Mouse (Mus musculus): ENCODE data around the gene Fos.

Fos gene

DNA sequence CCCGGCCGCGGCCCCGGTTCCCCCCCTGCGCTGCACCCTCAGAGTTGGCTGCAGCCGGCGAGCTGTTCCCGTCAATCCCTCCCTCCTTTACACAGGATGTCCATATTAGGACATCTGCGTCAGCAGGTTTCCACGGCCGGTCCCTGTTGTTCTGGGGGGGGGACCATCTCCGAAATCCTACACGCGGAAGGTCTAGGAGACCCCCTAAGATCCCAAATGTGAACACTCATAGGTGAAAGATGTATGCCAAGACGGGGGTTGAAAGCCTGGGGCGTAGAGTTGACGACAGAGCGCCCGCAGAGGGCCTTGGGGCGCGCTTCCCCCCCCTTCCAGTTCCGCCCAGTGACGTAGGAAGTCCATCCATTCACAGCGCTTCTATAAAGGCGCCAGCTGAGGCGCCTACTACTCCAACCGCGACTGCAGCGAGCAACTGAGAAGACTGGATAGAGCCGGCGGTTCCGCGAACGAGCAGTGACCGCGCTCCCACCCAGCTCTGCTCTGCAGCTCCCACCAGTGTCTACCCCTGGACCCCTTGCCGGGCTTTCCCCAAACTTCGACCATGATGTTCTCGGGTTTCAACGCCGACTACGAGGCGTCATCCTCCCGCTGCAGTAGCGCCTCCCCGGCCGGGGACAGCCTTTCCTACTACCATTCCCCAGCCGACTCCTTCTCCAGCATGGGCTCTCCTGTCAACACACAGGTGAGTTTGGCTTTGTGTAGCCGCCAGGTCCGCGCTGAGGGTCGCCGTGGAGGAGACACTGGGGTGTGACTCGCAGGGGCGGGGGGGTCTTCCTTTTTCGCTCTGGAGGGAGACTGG is at the start of gene Fos:
Fos (plus strand) TSS at position 410 of the 817 bp plus-strand sequence.
- peak; percentile 85 to 88 for DNase-seq

DNA sequence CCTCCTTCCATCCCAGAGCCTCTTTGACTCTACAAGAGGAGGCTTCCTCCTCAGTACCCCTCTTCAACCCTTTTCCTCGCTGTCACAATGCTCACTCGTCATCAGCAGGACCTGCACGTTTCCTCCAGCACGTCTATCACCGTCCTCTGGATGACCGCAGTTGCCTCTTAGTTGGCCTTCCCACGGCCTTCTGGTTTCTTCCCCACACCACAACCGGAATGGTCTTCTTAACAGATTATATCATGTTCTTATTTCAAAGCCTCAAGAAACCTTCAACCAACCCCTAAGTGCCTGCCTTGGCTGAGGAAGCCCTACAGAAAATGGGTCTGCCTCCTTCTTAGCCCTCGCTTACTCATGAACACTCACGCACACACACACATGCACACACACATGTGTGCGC is 48.0 kb upstream of the Fos start:
- no peak for DNase-seq

DNA sequence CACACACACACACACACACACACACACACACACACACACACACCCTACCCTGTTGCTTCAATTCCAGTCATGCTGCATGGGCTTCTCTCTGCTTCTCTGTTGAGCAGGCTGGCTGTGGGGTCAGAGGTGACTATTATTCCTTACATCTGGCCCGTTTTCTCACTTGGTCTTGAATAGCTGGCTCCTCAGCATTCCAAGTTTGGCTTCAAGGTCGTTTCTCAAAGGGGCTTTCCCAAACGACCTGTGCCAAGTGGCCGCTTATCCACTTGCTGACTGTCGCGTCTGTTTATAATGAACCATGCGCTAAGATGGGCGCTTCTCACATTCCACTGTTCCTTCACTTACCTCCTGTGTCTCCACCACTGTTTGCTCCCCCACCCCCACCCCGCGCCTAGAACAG is 47.6 kb upstream of the Fos start:
- DNase-seq, result no peak

DNA sequence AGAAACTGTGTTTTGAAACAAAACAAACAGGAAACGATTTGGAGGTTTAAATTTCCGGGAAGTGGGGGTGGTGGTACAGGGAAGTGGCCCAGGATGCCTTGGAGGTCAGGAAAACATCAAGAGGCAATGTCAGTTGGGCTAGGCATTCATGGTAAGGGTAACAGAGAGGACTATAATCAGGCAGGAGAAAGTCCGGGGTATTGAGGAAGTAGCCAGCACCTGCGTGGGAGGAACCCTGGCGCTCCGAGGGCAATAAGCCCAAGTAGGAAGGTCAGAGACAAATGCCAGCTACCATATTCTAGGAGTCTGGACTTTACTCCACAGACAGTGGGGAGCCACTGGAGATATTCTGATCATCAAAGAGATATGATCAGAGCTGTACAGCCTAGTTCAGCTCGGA is 45.9 kb upstream of the Fos start:
- no peak for DNase-seq

DNA sequence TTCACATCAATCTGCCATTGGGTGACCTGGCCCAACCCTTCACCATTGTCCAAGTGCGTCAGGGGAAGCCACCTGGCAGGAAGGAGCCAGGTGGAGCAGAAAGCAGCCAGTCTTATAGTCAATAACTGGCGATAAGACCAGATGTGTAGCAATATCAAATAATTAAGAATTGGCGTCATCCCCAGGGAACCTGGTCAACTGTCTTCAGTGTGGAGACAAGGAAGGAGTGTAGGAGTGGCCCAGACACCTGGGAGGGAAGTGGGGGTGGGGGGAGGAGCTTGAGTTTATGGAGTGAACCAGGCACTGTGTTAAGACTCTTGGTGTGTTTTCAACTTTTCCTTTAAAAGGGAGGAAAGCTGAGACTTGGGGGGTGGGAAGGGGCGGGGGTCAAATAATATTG is 43.7 kb upstream of the Fos start:
- no peak for DNase-seq

DNA sequence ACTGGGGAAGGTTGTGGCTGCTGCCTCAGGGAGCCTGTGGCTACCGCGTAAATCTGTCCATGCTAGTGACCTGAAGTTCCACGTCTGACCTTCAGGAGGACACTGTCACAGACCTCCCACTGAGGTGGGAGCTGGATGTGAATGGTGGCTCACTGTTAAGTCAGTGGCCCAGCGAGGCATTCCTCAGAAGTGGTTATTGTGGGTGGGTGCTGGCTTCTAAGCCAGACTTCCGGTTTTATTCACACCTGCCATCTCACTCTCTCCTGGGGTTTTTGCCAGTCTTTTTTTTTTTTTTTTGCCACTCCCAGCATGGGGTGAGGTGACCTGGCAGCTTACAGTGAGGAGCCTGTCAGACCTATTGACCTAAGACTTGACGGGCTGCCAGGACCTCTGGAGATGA is 43.3 kb upstream of the Fos start:
- no peak for DNase-seq

DNA sequence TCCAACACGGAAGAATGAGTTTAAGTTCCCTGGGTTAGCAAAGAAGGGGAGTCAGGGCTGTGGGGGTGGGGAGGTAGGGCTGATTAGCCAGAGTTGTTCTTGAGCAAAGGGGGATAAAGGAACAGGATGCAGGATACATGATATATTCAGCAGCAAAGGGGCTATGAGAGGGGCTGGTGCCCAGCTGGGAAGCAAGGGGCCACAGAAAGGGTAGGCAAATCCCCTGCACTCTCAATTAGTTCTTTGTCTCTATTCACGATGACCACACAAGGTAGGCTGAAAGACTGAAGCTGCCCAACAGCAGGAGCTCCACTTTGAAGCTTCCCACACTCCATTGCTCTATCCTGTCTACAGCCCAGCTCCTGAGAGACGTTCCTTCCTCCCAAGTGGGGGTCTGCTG is 39.8 kb upstream of the Fos start:
- no peak for DNase-seq

- DNase-seq, result no peak
Measured at GRCm38 (mm10) chr12:85434526-85434925, 39.2 kb upstream of the Fos start.

GRCm38 (mm10) chr12:85436021-85436621 is 37.6 kb upstream of the Fos start:
- no peak for DNase-seq

DNA sequence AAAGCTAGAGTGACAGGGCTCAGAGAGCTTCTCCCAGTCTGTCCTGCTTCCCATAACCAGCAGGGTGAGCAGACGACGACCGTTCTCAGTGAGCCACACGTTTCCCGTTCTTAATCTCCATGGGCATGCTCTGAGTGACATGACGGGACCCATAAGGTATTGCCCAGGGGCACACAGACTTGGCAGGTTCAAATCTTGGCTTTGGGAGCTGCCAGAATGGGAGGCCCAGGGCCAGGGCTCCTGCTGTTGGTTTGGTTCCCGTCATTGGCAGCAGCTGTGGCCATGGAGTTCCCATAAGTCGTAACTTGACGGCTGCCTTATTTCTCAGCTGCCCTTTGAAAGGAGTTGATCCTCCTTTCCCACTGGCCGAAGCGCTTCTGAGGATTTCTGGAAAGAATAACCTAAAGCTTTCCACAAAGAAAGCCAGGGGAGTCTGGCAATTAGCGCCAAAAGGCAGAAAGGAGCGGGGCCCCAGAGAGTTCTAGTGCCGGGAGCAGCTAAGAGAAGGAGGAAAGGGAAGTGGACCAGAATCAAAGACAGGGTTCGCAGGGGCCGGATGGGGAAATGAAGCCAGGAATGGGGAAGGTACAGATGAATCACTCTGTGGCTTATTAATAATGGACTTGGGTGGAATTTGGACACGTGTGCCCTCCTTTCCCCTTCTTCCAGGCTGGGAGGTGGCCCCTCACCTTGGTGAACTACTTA is 36.4 kb upstream of the Fos start:
- no peak for DNase-seq

DNA sequence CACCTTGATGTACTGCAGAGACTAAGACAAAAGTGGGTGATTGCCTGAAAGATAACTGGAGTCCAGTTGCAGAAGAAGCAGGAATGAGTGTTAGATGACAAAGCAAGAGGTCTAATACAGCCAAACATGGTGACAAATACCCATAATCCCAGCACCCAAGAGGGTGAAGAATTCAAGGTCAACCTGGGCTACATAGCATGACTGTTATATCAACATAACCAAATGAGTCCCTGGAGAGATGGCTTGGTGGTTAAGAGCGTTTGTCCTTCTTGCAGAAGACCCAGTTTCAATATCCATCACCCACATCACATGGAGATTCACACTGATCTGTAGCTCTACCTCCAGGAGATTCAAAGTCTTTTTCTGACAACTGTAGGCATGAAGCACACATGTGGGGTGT is 30.2 kb upstream of the Fos start:
- DNase-seq, result no peak

DNA sequence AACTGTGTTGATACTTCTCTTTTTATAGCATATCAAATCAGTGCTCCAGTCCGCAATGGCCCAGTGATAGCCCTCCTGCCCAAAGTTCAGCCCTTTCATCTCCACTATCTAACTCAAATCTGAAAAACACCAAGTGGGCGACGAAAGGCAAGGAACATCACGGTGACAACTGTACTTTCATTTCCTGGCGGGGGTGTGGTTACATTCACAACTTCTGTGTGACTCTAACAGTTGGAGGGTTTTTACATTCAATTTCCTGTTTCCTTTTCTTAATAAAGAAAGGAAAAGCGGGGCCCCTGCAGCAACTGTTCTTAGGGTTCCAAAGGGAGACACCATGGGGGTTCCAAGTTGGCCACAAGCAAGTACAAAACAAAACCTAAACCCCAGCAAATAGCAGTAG is 29.0 kb upstream of the Fos start:
- no peak for DNase-seq

DNA sequence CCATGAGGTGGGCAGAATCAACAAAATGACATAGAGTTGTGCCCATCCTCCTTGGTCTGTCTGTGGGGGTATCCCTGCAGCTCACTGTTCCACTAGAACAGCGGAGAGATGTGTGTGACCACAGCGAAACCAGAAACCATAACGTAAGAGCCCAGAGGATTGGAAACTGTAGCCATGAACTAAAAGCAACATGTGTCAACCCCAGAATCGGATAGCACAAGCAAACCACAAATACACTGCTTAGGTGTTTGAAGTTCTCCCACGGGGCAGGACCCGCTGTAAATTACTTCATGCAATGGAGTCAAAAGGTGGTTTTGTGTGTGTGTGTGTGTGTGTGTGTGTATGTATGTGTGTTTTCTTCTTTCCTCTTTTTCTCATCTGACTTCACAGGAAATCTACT is 26.7 kb upstream of the Fos start:
- DNase-seq, result no peak

DNA sequence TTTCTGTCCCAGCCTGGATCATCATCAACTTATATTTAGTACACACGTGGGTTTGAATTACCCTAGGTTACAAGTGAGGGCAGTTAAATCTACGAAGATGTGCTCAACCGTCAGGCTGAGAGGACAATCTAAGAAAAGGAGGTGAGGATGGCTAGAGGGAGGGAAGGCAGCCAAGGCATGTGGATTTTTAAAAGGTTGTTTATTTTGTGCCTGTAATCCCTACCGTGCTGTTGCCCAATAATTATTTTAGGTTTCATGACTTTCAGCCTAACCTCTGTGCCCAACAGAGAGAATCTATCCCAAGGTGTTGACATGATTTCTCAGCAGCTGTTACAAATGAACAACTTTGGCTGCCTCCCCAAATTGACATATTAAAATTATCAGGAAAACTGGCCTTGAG is 26.2 kb upstream of the Fos start:
- no peak for DNase-seq

DNA sequence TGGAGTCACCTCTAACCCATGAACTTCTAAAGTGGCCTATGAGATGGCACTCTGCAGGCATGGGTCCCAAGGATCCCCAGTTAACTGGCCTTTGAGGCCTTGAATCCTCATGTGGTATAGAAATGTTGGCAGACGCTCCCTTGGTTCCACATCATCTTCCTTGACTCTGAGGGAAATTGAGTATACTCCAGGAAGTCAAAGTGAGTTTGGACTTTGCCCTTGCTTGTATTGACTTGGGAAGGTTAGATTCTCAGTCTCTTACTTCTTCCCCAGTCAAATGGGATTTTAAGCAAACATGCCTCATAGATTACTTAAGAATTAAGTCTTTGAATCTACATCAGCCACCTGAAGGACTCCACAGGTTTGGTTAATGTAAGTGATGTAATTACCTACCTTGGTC is 24.2 kb upstream of the Fos start:
- DNase-seq, result no peak

DNA sequence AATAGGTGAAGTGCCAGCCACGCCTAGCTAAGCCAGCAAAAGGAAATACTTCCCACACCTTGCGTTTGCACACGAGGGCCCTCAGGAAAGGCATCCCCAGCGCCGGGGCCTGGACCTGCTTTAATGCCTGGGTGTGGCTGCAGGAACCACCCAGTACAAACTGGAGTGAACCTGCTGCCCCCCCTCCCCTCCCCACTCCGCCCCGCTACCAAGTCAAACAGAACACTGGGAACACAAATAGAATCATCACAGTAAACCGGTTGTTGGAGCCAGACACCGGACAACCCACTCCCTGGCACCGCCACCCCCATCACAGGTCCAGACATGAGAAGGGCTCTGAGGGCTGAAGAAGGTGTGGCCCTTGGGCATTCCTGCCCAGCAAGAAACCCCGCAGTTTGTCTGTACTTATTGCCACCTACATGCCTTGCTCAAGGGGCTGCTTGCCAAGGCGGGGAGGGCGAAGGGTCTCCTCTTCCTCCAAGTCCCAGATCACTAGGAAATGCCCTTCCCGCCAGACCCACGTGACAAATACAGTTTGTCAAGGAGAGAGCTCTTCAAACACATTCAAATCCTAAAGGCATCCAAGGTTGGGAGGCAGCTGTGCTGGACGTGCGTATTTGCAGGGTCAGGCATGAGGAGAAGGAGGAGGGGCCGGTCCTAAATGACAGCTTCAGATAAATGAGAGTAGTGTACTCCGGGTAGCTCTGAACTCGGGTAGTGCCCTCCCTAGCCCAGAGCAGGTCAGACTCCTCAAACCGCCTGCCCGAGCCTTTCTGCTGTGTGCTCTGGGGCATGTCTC is 21.8 kb upstream of the Fos start:
- peak in 1 of 2 experiments; percentile 36 for DNase-seq

DNA sequence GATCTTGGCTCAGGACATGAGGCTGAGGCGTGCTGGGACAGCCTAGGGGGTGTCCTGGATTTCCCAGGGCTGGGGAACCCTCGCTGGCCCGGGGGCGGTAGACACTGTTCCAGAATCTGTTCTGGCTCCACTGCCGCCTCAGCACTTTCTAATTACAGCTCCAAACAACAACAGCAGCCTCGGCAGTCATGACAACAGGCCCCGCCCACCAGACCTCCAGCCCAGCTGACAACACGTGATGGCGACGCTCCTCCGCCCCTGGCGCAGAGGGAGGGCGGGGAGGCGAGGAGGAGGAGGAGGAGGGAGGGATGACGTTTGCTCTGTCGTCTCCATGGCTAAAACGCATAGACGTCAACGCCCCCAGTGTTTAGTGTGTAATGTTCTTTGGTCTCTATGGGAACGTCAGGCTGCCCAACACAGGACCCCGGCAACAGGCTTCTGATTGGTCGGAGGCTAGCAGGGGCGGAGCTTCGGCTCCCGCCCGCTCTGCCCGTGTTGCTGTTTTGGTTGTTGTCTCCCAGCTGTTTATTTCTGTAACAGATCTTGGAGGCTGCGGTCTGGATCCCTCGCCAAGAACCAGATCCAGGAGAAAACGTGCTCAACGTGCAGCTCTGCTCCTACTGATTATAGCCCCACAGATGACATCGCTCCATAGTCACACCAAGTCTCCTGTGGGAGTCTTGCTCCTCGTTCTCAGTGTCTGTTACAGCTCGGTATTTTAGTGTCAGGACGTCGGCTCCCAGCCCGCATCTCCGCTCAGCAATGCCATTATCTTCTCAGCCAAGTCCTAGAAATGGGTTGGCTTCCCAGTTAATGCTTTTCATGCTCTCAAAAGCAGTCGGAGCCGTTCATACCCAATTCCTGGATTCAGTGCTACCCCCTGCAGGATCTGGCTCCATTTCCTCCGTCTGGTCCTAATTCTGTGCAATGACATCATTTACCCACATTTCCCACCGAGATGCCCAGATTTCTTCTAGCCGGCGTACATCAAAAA is 18.3 kb upstream of the Fos start:
- peak; percentile 97 to 98 for DNase-seq

DNA sequence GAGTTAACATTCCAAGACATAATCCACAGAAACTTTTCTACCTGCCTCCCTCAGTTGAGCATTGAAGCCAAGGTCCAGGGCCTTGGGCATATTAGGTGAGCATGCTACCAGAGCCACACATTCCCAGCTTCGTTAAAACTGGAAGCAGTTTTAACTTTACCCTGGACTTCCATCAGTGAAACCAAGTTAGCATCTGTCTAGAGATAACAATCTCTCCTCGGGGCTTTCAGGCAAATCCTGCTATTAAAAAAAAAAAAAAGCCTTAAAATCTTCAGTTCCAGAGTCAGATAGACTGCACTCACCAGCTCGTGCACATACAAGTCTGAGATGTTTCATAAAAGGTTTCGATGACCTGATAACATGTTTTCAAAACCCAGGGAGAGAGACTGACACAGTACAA is 17.4 kb upstream of the Fos start:
- DNase-seq, result no peak

- no peak for DNase-seq
Measured at GRCm38 (mm10) chr12:85456966-85457505, 16.7 kb upstream of the Fos start.

GRCm38 (mm10) chr12:85459820-85460219 is 13.9 kb upstream of the Fos start:
- DNase-seq, result no peak

GRCm38 (mm10) chr12:85461913-85462663 is 11.6 kb upstream of the Fos start:
- no peak for DNase-seq
